Mouse (Mus musculus) spleen, postnatal 14 days (tissue): ENCODE results near the gene Zfp42.
"Not testable (repeated sequence)": the region's sequence is repeated elsewhere in the genome, so short reads cannot be mapped to it uniquely, and the experiment has no call there.

ENCODE experiments used
- DNase-seq, 2 experiments: peaks; one replicate each; pipeline ENCODE4 v3.0.0; 2021 to 2022; ENCODE audit warnings: low spot score in 2 of 2

Gene Zfp42

GRCm38 (mm10) chr8:43306896-43307295 is at the start of gene Zfp42:
TSS of gene Zfp42 (minus strand) at chr8:43306980.
- no peak for DNase-seq

- no peak for DNase-seq
Measured at GRCm38 (mm10) chr8:43356069-43356770, 49.4 kb upstream of the Zfp42 start.

- DNase-seq, result not testable (repeated sequence)
Measured at GRCm38 (mm10) chr8:43352241-43352640, 45.5 kb upstream of the Zfp42 start.

GRCm38 (mm10) chr8:43338555-43338954 is 31.8 kb upstream of the Zfp42 start:
- DNase-seq, result no peak

GRCm38 (mm10) chr8:43333465-43333864 is 26.7 kb upstream of the Zfp42 start:
- DNase-seq, result no peak

- DNase-seq, result no peak
Measured at GRCm38 (mm10) chr8:43331657-43332056, 24.9 kb upstream of the Zfp42 start.

GRCm38 (mm10) chr8:43329913-43330705 is 23.3 kb upstream of the Zfp42 start:
- no peak for DNase-seq

GRCm38 (mm10) chr8:43328666-43329065 is 21.9 kb upstream of the Zfp42 start:
- DNase-seq, result no peak

- no peak for DNase-seq
Measured at GRCm38 (mm10) chr8:43320771-43321170, 14.0 kb upstream of the Zfp42 start.

- no peak for DNase-seq
Measured at GRCm38 (mm10) chr8:43308213-43308612, 1.4 kb upstream of the Zfp42 start.

- no peak for DNase-seq
Measured at GRCm38 (mm10) chr8:43305676-43306075, 1.1 kb downstream of the Zfp42 start.

GRCm38 (mm10) chr8:43299796-43300195 is 7.0 kb downstream of the Zfp42 start:
- DNase-seq, result no peak

GRCm38 (mm10) chr8:43295826-43296225 is 11.0 kb downstream of the Zfp42 start:
- DNase-seq, result no peak

GRCm38 (mm10) chr8:43294191-43294590 is 12.6 kb downstream of the Zfp42 start:
- no peak for DNase-seq

- DNase-seq, result no peak
Measured at GRCm38 (mm10) chr8:43290424-43291111, 16.2 kb downstream of the Zfp42 start.

GRCm38 (mm10) chr8:43289781-43290180 is 17.0 kb downstream of the Zfp42 start:
- DNase-seq, result no peak

- no peak for DNase-seq
Measured at GRCm38 (mm10) chr8:43288840-43289239, 17.9 kb downstream of the Zfp42 start.

GRCm38 (mm10) chr8:43287456-43287855 is 19.3 kb downstream of the Zfp42 start:
- DNase-seq, result no peak

GRCm38 (mm10) chr8:43283231-43283630 is 23.5 kb downstream of the Zfp42 start:
- no peak for DNase-seq

- no peak for DNase-seq
Measured at GRCm38 (mm10) chr8:43278397-43278796, 28.4 kb downstream of the Zfp42 start.

- no peak for DNase-seq
Measured at GRCm38 (mm10) chr8:43260961-43261360, 45.8 kb downstream of the Zfp42 start.

- DNase-seq, result no peak
Measured at GRCm38 (mm10) chr8:43257886-43258285, 48.9 kb downstream of the Zfp42 start.

GRCm38 (mm10) chr8:43255695-43256094 is 51.1 kb downstream of the Zfp42 start:
- no peak for DNase-seq
